Mouse (Mus musculus) c-Kit-positive CD71-negative TER-119-negative erythroid progenitor cells, embryonic 14.5 days (primary cell): Measurements from ENCODE around the gene 6030408B16Rik.

Source experiments
- DNase-seq: peaks from one replicate; pipeline ENCODE4 v3.0.0-alpha.2; 2013; ENCODE audit warnings: low read depth

The 6030408B16Rik gene

GRCm38 (mm10) chr15:101297988-101298387, 5.0 kb downstream of the 6030408B16Rik start:
- no peak for DNase-seq

DNA sequence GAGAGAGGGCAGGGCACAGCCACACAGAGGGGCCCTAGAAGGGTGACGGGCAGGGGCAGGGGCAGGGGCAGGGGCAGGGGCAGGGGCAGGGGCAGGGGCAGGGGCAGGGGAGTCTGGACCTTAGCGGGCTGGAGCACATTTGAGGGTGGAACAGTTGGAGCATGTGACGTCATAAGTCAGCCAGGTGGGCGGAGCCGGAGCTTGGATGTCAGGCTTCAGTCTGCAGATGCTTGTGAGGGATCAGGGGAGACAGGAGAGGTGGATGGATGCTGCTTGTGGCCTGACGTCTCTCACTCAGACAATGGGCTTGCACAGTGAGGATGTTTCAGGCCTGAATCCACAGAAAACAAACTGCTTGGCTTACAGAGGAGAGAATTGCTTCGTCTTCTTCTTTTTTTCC, 5.5 kb downstream of the 6030408B16Rik start:
- DNase-seq: no peak

- DNase-seq: no peak
Observed at GRCm38 (mm10) chr15:101299480-101299960, 6.5 kb downstream of the 6030408B16Rik start.

- no peak for DNase-seq
Observed at GRCm38 (mm10) chr15:101300128-101300527, 7.1 kb downstream of the 6030408B16Rik start.

GRCm38 (mm10) chr15:101302201-101302600, 9.2 kb downstream of the 6030408B16Rik start:
- no peak for DNase-seq

DNA sequence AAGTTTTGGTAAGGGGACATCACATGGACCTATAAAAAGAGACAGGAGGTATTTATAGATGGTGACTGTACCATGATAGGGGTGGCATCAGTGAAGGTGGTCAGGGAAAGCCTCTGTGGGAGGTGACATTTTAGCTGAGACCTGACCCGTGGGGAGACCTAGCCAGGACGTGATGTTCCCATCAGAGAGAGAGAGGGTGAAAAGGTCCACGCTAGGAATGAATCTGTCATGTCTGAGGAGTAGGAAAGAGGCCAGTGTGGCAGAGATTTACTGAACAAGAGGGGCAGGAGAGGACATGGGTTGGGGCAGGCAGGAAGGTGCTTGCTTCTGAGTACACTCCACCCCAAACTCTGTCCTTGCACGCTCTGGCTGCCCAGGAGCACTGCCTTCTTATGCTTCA, 10.8 kb downstream of the 6030408B16Rik start:
- DNase-seq: no peak

DNA sequence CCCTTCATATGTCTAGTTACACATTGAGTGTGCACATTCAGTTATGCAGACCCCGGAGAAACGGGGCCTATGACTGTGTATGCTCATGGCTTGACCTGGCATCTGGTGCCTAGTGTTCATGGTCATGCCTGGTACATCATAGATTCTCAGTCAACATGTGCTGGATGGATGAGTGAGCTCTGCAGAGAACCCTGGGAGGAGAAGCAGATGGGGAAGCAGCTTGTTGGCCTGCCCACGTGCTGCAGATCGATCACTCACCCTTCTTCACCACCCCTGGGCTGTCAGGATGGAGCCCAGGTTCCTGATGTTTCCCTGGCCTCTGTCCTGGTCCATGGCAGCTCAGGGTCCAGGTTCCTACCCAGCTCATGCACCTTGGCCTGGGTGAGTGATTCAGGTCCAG, 13.4 kb downstream of the 6030408B16Rik start:
- no peak for DNase-seq

- DNase-seq: no peak
Observed at GRCm38 (mm10) chr15:101308440-101309348, 15.7 kb downstream of the 6030408B16Rik start.

- DNase-seq: no peak
Observed at GRCm38 (mm10) chr15:101309493-101309892, 16.5 kb downstream of the 6030408B16Rik start.

GRCm38 (mm10) chr15:101311087-101311770, 18.2 kb downstream of the 6030408B16Rik start:
- DNase-seq: no peak

- DNase-seq: no peak
Observed at GRCm38 (mm10) chr15:101312006-101312405, 19.0 kb downstream of the 6030408B16Rik start.

- DNase-seq: no peak
Observed at GRCm38 (mm10) chr15:101315378-101315777, 22.4 kb downstream of the 6030408B16Rik start.

DNA sequence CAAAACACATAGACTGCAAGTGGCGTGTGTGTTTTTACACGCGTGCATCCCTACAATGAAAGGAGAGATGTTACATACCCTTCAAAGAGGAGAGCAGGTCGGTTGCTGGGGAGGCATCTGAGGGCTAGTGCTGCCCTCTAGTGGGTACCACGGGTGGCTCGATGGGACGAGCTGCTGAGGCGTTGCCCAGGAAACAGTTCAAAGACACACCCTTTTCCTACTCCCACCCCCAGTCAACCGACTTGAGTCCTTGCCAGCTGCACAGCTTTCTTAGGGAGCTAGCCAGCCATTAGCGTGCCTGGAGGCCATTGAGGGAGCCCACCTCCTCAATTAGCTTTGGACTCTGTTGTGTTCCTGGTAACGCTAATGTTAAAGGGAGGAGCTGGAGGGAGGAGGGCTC, 22.8 kb downstream of the 6030408B16Rik start:
- DNase-seq: peak; percentile 87

GRCm38 (mm10) chr15:101316279-101316912, 23.4 kb downstream of the 6030408B16Rik start:
- DNase-seq: no peak

GRCm38 (mm10) chr15:101316913-101317813, 24.2 kb downstream of the 6030408B16Rik start:
- no peak for DNase-seq

DNA sequence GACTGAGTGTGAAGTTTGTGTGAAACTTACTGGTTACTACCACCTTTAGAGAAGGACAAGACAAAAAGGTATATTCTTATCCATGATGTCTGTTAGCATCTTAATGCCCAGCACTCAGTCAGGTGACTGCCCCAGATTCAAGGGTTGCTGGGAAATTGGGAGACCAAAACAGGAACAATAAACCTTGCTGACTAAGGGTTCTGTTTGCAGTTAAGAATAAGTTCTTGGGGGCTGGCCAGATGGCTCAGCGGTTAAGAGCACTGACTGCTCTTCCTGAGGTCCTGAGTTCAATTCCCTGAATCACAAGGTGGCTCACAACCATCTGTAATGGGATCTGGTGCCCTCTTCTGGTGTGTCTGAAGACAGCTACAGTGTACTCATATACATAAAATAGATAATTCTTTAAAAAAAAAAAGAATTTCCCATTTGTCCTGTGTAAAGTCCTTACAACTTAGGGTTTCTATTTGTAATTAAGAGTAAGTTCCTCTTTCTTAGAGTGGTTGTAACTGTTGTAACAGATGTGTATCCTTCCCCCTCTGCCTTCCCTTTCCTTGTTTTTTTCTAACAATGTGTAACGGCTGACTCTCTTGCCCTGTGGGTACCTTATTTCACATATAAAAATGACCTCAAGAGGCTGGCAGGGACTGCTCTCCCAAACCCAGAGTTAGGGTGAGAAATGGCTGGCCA, 24.9 kb downstream of the 6030408B16Rik start:
- no peak for DNase-seq

DNA sequence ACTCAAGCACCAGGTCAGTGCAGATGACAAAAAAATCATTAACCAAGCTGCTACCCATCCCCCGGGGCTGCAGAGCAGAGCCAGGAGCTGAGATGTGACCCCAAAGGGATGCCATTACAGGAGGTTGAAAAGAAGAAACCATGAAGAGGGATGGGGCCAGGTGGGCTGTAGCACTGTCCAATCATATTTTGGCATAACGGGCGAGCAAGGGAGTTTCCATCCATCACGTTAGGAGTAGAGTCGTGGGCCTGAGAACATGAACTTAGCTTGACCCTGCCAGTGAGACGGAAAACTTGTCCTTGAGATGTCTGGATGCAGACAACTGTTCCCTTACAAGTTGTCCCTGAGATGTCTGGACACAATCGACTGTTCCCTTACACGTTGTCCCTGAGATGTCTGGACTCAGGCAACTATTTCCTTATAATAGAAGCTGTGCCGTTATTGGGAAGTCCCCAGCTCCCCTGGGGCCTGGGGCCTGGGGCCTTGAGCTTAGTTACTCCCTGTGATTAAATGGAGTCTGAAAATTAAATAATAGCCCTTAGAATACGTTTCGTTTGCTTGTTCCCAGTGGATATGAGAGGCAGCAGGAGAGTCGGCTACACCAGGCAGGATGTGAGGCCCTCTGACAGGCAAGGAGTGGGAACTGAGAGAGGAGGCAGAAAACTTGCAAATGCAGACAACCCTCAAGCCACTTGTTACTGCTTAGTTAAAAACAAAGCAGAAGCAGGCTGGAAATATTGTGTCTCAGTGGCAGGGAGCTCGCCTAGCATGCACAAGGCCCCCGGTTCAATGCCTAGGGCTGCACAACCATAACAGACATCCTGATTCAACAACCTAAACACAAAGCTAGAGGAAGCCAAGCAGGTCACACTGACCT, 26.1 kb downstream of the 6030408B16Rik start:
- no peak for DNase-seq

- no peak for DNase-seq
Observed at GRCm38 (mm10) chr15:101320010-101320617, 27.1 kb downstream of the 6030408B16Rik start.

DNA sequence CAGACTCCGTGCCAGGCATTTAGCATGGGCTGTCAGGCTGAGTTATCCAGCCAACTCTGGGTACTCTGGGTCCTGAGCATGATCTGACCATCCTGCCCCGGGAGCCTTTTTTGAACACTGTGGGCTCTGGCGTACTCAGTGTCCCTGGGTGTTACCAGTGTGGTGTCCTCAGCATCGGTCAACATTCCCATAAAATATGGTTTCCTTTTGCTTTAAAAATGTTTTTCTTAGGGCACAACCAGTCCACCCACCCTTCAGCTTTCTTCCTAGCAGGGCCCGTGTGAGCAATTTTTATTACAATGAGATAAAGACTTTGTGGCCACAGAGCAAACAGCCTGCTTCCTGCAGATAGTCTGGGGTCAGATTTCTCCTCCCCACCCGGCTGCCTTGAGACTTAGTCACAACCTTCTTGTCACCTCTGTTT, 27.6 kb downstream of the 6030408B16Rik start:
- peak; percentile 71 for DNase-seq
